Mouse (Mus musculus): ENCODE data around the gene Shkbp1.

- TF ChIP-seq POLR2A (IDR thresholded peaks at IDR 0.05; ENCODE audit: insufficient read depth, low read depth, low read length) (no peak), CTCF (IDR thresholded peaks at IDR 0.05) (no peak), EP300 (IDR thresholded peaks at IDR 0.05; ENCODE audit: insufficient read depth, low read depth, low read length) (no peak)
Observed at GRCm38 (mm10) chr7:27404203-27404942, 48.6 kb upstream of the Shkbp1 start.

Measured in heart, adult 2 months (tissue).